Mouse (Mus musculus): ENCODE data around the gene Hspa12b. TPM values are rescaled to one million over a fixed set of nuclear protein-coding genes. Genes with fewer than 3 reads are reported as not detected.

The Hspa12b gene
- polyA plus RNA-seq, 1 experiment from 2014 or later: 11.6 TPM

DNA sequence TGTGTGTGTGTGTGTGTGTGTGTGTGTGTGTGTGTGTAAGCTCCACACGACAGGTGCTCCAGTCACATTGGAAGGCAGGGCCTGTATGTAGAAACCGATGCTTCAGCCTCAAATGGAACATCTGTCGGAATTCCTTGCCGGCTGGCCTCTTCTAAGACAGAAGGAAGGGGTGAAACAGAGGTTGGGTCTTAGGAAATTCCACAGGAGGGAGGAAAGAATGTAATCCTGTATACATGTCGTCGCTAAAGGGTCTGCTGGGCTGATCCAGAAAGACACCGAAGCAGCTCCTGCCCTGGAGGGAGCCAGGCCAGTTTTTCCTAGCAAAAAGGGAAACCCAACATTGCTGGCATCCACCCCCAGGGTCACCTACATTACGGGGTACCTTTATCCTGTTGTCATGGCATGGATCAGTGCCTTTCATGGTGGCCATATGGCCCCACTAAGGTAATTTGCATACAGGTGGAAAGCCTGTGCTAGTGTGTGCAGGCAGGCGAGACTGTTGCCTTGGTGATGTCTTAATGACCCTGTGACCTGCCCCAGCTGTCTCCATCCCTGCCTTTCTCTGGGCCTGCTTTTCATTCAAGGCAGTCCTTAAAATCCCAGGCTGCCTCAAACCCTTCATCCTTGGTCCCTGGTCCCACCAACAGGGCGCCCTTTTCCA, 63.4 kb downstream of the Hspa12b start:
- H3K36me3 ChIP-seq (ENCODE audit: control insufficient read depth, insufficient read depth): peaks cover 36% of the 10 kb centered on the region
- 58% methylated on average over 10 of the region's 10 CpGs for WGBS
- ATAC-seq (replicated peaks; ENCODE audit: extremely low read depth, insufficient read depth, low FRiP score): no peak
- peaks cover 22% of the 10 kb centered on the region for H3K4me1 ChIP-seq (ENCODE audit: control insufficient read depth, insufficient read depth, low read length)
- H3K9me3 ChIP-seq (replicated peaks; ENCODE audit: control insufficient read depth, low read length): no peaks in the 10 kb centered on the region
- no peak overlapping the region for H3K4me3 ChIP-seq (ENCODE audit: low read length)
- H3K9ac ChIP-seq (ENCODE audit: low read length): no peak overlapping the region
- no peaks in the 10 kb centered on the region for H3K27me3 ChIP-seq (ENCODE audit: control insufficient read depth, insufficient read depth, low read length)
- no peak overlapping the region for H3K4me2 ChIP-seq (ENCODE audit: low read depth, low read length)
- no peak overlapping the region for H3K27ac ChIP-seq (ENCODE audit: low read length)

- H3K4me2 ChIP-seq (ENCODE audit: low read depth, low read length): no peak overlapping the region
- no peaks in the 10 kb centered on the region for H3K27me3 ChIP-seq (ENCODE audit: control insufficient read depth, insufficient read depth, low read length)
- H3K9ac ChIP-seq (ENCODE audit: low read length): no peak overlapping the region
- no peak overlapping the region for H3K4me3 ChIP-seq (ENCODE audit: low read length)
- H3K27ac ChIP-seq (ENCODE audit: low read length): no peak overlapping the region
- H3K4me1 ChIP-seq (ENCODE audit: control insufficient read depth, insufficient read depth, low read length): peaks cover 18% of the 10 kb centered on the region
- ATAC-seq (replicated peaks; ENCODE audit: extremely low read depth, insufficient read depth, low FRiP score): no peak
- no peaks in the 10 kb centered on the region for H3K9me3 ChIP-seq (replicated peaks; ENCODE audit: control insufficient read depth, low read length)
- WGBS: 76% methylated on average over 7 of the region's 7 CpGs
- H3K36me3 ChIP-seq (ENCODE audit: control insufficient read depth, insufficient read depth): peaks cover 36% of the 10 kb centered on the region
Observed at GRCm38 (mm10) chr2:131191005-131191390, 63.9 kb downstream of the Hspa12b start.

Other genes starting within 250 kb of the Hspa12b start
- gene 4930402H24Rik, start 220.9 kb upstream of the Hspa12b start, polyA plus RNA-seq (2015; fragmentation: Nextera tagmentation; extraction: Ambion mirVana): 51.5 and 55.4 TPM in 2 replicates
- gene Atrn, start 220.8 kb upstream of the Hspa12b start, polyA plus RNA-seq (2015; fragmentation: Nextera tagmentation; extraction: Ambion mirVana): 3.6 and 4.7 TPM in 2 replicates
- 1.8 and 3.0 TPM in 2 replicates for gene Gfra4, start 84.2 kb upstream of the Hspa12b start, polyA plus RNA-seq (2015; fragmentation: Nextera tagmentation; extraction: Ambion mirVana)
- 16.9 and 17.3 TPM in 2 replicates for gene Adam33, start 63.5 kb upstream of the Hspa12b start, polyA plus RNA-seq (2015; fragmentation: Nextera tagmentation; extraction: Ambion mirVana)
- gene Siglec1, start 40.5 kb upstream of the Hspa12b start, polyA plus RNA-seq (2015; fragmentation: Nextera tagmentation; extraction: Ambion mirVana): 0.46 and 0.49 TPM in 2 replicates
- gene Gm11037, start 6.2 kb downstream of the Hspa12b start, polyA plus RNA-seq (2015; fragmentation: Nextera tagmentation; extraction: Ambion mirVana): not detected in 2 replicates
- gene 1700037H04Rik, start 32.8 kb downstream of the Hspa12b start, polyA plus RNA-seq (2015; fragmentation: Nextera tagmentation; extraction: Ambion mirVana): 65.1 and 73.7 TPM in 2 replicates
- 7.4 and 7.9 TPM in 2 replicates for gene Cenpb, start 52.8 kb downstream of the Hspa12b start, polyA plus RNA-seq (2015; fragmentation: Nextera tagmentation; extraction: Ambion mirVana)
- 50.4 and 55.8 TPM in 2 replicates for gene Cdc25b, start 59.7 kb downstream of the Hspa12b start, polyA plus RNA-seq (2015; fragmentation: Nextera tagmentation; extraction: Ambion mirVana)
- gene Spef1, start 60.0 kb downstream of the Hspa12b start, polyA plus RNA-seq (2015; fragmentation: Nextera tagmentation; extraction: Ambion mirVana): 2.0 and 2.8 TPM in 2 replicates
- 40.7 and 41.9 TPM in 2 replicates for gene Ap5s1, start 79.8 kb downstream of the Hspa12b start, polyA plus RNA-seq (2015; fragmentation: Nextera tagmentation; extraction: Ambion mirVana)
- gene Mavs, start 106.8 kb downstream of the Hspa12b start, polyA plus RNA-seq (2015; fragmentation: Nextera tagmentation; extraction: Ambion mirVana): 28.2 and 29.6 TPM in 2 replicates
- 20.0 and 22.9 TPM in 2 replicates for gene Pank2, start 135.2 kb downstream of the Hspa12b start, polyA plus RNA-seq (2015; fragmentation: Nextera tagmentation; extraction: Ambion mirVana)
- 1.7 and 2.0 TPM in 2 replicates for gene Rnf24, start 225.6 kb downstream of the Hspa12b start, polyA plus RNA-seq (2015; fragmentation: Nextera tagmentation; extraction: Ambion mirVana)